Mouse (Mus musculus) E14TG2a.4 (cell line): ENCODE results near the gene Shank2.

ENCODE experiments used
- CTCF ChIP-seq: conservative IDR thresholded peaks from 2 replicates; pipeline ENCODE4 v1.5.1; 2014; ENCODE audit warnings: low read length
- NANOG ChIP-seq: IDR thresholded peaks from 2 replicates; pipeline ENCODE4 v1.6.1; 2014; ENCODE audit warnings: borderline replicate concordance, low read length, mixed read lengths

GRCm38 (mm10) chr7:144381588-144381987 lies 379.9 kb downstream of the Shank2 start:
- TF ChIP-seq CTCF: no peak
- TF ChIP-seq NANOG: no peak
